Mouse (Mus musculus) C2C12 (cell line): ENCODE results near the gene Ssh2.

Experiments
- CEBPB ChIP-seq: IDR thresholded peaks from one replicate; pipeline ENCODE4 v1.6.1; 2011; ENCODE audit warnings: low read depth, mild to moderate bottlenecking, control low read depth, moderate library complexity
- CTCF ChIP-seq: IDR thresholded peaks from one replicate; pipeline ENCODE4 v1.5.1; 2011; ENCODE audit not compliant: control insufficient read depth, insufficient read depth, insufficient read length
- FOSL1 ChIP-seq: IDR thresholded peaks from one replicate; pipeline ENCODE4 v1.8.0; 2011; ENCODE audit warnings: mild to moderate bottlenecking, low read length; ENCODE audit not compliant: poor library complexity, insufficient read depth, severe bottlenecking
- MAX ChIP-seq: IDR thresholded peaks from one replicate; pipeline ENCODE4 v1.6.1; 2011; ENCODE audit warnings: mild to moderate bottlenecking, control low read depth
- USF1 ChIP-seq: IDR thresholded peaks from one replicate; pipeline ENCODE4 v1.6.1; 2011; ENCODE audit warnings: low read depth, mild to moderate bottlenecking, control low read depth, moderate library complexity

- TF ChIP-seq USF1, result no peak
- TF ChIP-seq CTCF, result no peak
- TF ChIP-seq CEBPB, result no peak
- no peak for TF ChIP-seq MAX
- no peak for TF ChIP-seq FOSL1
Measured at GRCm38 (mm10) chr11:77182041-77182440, 34.0 kb upstream of the Ssh2 start.
